Mouse (Mus musculus) common myeloid progenitor, adult 5-6 weeks (primary cell): Measurements from ENCODE around the gene Pnrc2. TPM values are rescaled to one million over a fixed set of nuclear protein-coding genes. Genes with fewer than 3 reads are reported as not detected.

Source experiments
- ATAC-seq: replicated peaks from 2 replicates; pipeline ENCODE4 v1.8.0; 2016; ENCODE audit warnings: low read depth, mild to moderate bottlenecking, moderate TSS enrichment, inconsistent platforms; ENCODE audit not compliant: poor library complexity, severe bottlenecking
- total RNA-seq: library from RNA; stranded (forward); fragments of 200-1000, 187-1606 nt; gene quantifications from 2 replicates; pipeline ENCODE4 v1.2.3, GENCODE M21; 2017

Pnrc2 gene
- 146 and 189 TPM in 2 replicates for total RNA-seq

GRCm38 (mm10) chr4:135873526-135874202 is at the start of gene Pnrc2:
Gene Pnrc2, minus strand, starts transcription at chr4:135873850.
- ATAC-seq: peak; percentile 66

- no peak for ATAC-seq
Measured at GRCm38 (mm10) chr4:135922190-135922589, 48.5 kb upstream of the Pnrc2 start.

- no peak for ATAC-seq
Measured at GRCm38 (mm10) chr4:135921257-135922120, 47.8 kb upstream of the Pnrc2 start.

- ATAC-seq: peak; percentile 91
Measured at GRCm38 (mm10) chr4:135920304-135921241, 46.9 kb upstream of the Pnrc2 start, which contains the start of gene Fuca1. Gene Fuca1, plus strand, starts transcription at chr4:135920735.

- ATAC-seq: no peak
Measured at GRCm38 (mm10) chr4:135919280-135919639, 45.6 kb upstream of the Pnrc2 start.

GRCm38 (mm10) chr4:135918635-135919279 is 45.1 kb upstream of the Pnrc2 start:
- ATAC-seq: peak; percentile 45

GRCm38 (mm10) chr4:135913433-135913832 is 39.8 kb upstream of the Pnrc2 start:
- 0 out of 2 replicates have a peak, but pooled peaks have one; percentile 28 for ATAC-seq

GRCm38 (mm10) chr4:135912835-135913234 is 39.2 kb upstream of the Pnrc2 start:
- ATAC-seq: no peak

- no peak; the same call in 1 of the 2 replicates for ATAC-seq
Measured at GRCm38 (mm10) chr4:135912164-135912563, 38.5 kb upstream of the Pnrc2 start.

GRCm38 (mm10) chr4:135911531-135911930 is 37.9 kb upstream of the Pnrc2 start:
- ATAC-seq: peak; percentile 59

- ATAC-seq: no peak
Measured at GRCm38 (mm10) chr4:135909326-135910066, 35.8 kb upstream of the Pnrc2 start.

- ATAC-seq: peak; percentile 50
Measured at GRCm38 (mm10) chr4:135906633-135907032, 33.0 kb upstream of the Pnrc2 start.

GRCm38 (mm10) chr4:135904810-135905209 is 31.2 kb upstream of the Pnrc2 start:
- no peak for ATAC-seq

GRCm38 (mm10) chr4:135902606-135903242 is 29.1 kb upstream of the Pnrc2 start:
- ATAC-seq: no peak

- ATAC-seq: no peak
Measured at GRCm38 (mm10) chr4:135900008-135900407, 26.4 kb upstream of the Pnrc2 start.

GRCm38 (mm10) chr4:135899050-135899448 is 25.4 kb upstream of the Pnrc2 start:
- peak; percentile 60 for ATAC-seq

GRCm38 (mm10) chr4:135898380-135899049 is 24.9 kb upstream of the Pnrc2 start:
- peak; percentile 83 for ATAC-seq

- ATAC-seq: no peak
Measured at GRCm38 (mm10) chr4:135896157-135896556, 22.5 kb upstream of the Pnrc2 start.
